Mouse (Mus musculus) G1E-ER4 (cell line): ENCODE measurements around the gene Tbck. TPM values are rescaled to one million over a fixed set of nuclear protein-coding genes. Genes with fewer than 3 reads are reported as not detected.

ENCODE experiments used
- GATA1 ChIP-seq: IDR thresholded peaks from one replicate; pipeline ENCODE4 v1.8.0; 2012; ENCODE audit warnings: low read length, inconsistent platforms
- polyA plus RNA-seq: library from polyadenylated mRNA; stranded (reverse); fragments of >175 nt; gene quantifications from 2 replicates; pipeline ENCODE4 v1.2.3, GENCODE M21; 2012

The Tbck gene
- polyA plus RNA-seq, 1 experiment: 2.6 TPM

DNA sequence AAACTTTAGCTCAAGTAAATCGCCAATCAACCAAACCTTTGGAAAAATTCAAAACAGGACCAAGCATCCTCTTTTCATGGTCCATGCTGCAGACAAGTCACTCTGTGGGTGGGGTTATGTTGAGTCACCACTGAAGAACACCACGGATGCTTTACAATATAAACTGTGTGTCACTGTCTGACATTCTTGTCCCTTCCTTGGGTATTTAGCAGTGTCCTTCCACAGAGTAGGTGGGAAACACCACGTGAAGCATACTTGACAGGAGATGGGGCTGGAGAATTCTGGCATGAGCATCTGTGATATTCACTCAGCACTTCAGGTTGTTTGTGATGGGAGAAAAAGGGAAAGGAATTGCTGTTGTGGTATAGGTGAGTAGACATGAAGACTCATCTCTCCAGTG is 183.0 kb downstream of the Tbck start:
- TF ChIP-seq GATA1: no peak

DNA sequence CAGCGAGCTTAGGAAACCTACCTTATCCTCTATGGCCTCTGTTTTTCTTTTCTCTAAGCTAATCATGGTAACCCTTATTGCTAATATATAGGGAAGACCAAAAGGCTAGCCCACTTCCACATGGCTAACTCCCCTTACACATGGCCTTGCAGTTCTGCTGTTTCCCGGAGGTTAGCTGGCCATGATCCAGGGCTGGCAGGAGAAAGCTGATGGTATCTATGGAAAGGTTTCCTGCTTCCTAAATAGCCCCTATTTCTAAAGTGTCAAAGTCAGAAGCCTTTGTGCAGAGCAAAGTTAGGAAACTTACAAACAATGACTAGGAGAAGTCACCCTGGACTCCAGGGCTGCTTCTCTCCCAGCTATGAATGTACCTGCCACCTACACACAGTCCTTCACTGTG is 184.9 kb downstream of the Tbck start:
- TF ChIP-seq GATA1: no peak

DNA sequence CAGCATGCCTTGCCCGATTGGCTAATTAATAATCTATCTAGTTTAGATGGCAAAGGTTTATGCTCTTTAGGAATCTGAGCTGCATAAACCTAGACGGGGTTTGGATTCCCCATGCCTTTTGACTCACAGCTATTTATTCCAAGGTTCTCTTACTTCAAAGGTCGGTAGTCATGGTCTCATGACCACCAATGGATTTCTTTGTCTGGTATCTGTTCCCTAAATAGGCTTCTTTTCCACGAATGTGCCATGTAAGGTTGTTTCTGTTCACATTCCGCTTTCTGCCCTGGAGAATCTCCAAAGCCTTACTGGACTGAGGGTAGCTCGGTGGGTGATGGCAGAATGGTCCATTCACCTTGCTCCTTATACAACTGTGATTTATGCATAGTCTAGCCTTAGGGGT is 186.1 kb downstream of the Tbck start:
- TF ChIP-seq GATA1: no peak

DNA sequence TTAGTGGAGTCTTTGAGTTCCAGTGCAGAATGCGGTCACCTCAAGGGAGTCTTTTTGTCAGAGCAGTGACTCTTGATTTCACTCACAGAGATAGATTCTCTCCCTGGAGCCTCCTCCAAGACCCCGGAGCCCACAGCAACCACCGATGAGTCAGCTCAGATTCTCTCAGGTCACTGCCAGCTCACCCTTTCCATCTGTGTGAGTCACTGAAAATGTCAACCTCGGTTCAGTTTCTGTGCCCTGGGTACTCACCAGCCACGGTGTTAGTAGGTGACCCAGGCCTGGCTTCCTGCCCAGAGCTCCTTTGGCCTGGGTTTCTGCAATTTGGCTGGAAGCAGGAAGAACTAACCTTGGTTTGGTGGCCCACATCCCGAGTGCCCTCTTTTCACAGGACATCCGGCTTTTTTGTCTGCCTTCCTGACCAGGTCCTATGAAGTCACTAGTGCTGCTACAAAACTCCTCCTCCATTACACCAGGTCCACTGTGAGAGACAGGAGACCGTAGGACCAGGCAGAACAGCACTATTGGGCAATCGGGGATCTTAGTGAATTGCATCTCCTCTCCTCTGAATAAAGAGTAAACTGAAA is 187.5 kb downstream of the Tbck start:
- TF ChIP-seq GATA1: no peak

DNA sequence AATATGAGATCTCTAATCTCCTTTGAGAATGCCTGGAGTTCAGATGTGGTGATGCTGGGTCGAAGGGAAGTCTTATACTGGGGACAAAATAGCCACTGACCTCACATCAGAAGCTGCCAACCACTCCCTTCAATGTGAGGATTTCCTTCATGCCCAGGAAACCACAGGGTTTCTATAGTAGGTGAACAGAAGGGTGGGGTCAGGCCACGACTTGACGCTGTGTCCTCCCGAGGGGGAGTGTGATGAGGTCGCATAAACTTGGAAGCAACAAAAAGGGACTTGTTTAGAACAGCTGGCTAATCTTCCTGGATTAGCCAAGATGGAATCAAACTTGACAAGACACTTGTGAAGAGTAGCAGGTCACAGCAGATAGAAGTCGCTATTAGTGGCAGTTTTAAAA is 189.3 kb downstream of the Tbck start:
- no peak for TF ChIP-seq GATA1

DNA sequence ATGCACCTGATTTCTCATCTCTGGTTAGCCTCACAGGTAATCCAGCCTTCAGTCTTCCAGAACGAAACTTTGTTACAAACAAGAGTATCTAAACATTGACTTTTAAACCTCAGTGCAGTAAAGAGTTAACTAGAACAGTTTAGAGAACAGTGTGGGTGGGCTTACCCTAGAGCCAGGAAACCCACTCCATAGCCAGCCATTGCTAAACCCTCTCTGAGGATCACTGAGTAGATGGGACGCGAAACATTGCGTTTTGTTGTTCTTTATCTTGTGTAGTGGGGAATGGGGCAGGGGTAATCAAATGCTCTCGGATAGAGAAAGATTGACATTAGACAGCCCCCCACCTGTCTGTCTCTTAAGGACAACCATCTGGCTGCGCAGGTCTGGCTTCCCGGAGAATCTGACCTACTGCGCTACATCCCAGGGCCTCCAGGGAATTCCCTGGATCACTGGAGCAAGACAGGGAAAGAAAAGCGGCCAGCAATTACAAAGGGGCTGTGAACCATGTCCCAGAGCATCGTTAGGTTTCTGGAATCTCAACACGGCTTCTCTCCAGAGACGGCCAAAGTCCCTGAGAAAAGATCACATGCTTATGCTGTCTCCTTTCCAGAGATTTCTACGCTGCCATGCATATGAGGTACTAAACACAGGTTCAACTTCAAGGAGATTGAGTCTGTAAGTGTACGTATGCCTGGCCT is 192.2 kb downstream of the Tbck start:
- TF ChIP-seq GATA1: no peak

DNA sequence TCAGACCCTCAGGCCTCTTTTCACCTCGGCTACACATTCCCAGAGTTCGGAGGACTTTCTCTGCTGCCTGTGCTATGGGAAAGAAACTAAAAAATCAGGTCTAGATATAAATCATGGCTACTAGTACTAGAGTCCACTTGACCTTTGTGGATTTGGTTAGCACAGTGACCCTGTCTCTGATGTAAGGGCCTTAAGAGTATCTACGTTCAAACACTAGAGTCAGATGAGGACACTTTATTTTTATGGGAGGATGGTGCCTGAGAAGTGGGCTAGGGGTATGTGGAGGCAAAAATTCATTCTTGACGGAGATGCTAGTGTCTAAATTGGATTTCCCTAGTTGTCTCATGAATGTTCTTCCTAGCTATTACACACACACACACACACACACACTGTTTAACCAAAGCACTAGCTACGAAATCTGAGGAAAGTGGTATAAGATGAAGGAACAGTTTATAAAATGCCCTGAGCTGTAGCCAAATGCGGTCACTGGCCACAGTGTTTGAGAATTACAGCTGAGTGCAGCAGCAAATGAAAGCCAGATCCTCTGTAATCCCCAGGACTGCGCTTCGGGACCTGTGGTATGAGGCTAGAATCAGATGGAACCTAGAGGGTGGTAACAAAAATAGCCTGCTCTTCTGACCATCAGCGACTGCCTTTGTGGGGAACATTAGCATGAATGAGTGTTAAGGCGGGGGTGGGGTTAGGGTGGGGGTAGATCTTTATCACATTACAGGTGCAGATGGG is 193.2 kb downstream of the Tbck start:
- TF ChIP-seq GATA1: no peak

DNA sequence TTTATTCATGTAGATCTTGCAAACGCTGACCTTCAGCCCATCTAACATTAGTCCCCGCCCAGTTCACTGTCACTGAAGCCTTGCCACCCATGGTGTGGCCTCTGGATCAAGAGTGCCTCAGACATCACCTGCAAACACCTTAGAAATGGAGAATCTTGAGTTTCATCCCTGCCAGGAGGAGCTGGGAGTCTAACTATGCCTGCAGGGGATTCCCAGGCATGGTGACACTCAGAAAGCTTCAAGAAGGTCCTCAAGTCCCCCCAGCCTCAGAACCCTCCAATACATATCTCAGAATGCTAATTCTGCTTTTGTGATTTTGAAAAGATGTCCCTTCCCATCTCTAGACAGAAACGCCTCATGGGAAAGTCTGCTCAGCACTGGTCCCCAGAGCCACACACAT is 196.4 kb downstream of the Tbck start:
- TF ChIP-seq GATA1: no peak

DNA sequence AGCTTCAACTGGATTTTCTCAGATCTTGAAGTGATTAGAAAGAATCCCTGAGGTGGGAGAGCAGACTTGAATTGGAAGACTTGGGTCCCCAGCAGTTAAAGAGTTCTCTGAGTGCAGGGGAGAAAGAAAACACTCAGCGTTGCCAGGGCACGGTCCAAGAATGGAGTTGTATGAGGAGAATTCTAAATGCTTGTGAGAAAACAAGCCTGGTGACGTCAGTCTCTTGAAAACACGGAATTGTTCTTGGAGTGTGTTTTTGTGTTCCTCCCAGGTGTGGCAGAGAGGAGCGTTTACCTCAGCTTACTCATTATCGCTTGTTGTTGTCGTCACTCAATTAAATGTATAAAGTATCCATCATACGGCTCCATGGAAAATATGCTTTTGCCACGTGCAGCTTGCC is 196.9 kb downstream of the Tbck start:
- no peak for TF ChIP-seq GATA1

DNA sequence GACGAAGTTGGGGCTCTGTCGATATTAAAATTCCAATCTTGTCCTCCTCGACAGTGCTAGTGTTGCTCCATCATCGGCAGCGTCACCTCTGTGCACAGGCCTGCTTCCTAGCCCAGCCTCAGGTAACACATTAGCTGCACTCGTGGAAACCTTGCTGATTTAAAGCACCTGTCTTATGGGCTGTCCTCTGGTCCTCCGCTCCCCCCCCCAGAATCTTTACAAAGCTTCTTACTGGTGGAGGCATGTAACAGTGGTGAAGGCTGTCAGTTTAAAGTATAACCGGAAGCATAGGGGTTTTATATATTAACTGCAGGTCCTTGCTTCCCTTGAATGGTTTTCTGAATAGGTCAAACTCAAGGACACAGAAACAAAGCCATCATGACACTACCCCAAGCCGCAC is 199.3 kb downstream of the Tbck start:
- no peak for TF ChIP-seq GATA1

DNA sequence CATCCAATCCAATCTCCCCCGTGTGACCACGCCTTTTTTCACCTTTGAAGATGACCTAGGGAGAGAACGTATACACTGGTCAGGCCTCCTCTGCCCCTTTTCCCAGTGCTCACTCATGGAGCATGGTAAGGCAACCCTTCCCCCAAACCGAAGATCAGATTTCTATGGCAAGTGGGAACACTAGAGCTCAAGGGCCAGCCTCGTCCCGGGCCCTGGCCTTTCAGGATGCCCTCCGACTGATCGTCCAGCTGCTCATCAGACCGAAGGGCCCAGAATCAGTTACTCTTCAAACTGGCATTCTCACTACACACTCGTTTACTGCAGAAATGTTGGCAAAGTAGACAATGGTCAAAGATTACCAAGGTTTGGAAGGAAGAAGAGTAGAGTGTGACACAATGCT is 200.5 kb downstream of the Tbck start:
- TF ChIP-seq GATA1: no peak

DNA sequence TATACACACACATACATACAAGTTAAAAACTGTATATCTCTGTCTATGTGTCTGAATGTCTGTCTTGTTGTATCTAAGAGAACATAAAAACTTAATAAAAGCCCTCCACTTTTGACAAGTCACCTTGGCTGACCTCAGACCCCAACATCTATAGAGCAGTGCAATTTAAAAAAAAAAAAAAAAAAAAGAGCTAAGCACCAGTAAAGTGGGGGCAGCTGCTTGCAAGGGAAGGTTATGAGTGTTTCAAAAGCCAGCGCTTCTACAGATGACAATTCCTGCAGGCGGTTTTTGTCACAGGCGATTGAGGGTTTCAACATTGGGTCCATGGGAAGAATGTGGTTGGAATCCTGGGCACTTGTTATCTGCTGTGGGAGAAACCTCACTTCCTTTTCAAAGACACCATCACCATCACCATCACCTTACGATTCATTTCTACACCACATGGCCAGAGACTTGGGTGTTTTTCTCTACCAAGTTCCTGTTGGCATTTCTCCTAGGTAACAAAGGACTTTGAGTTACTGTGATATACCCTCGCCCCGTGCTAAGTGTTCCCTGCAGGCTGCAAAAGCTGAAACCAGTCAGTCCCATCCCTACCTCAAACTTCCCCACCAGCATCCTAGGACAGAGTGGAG is 202.6 kb downstream of the Tbck start:
- TF ChIP-seq GATA1: no peak

DNA sequence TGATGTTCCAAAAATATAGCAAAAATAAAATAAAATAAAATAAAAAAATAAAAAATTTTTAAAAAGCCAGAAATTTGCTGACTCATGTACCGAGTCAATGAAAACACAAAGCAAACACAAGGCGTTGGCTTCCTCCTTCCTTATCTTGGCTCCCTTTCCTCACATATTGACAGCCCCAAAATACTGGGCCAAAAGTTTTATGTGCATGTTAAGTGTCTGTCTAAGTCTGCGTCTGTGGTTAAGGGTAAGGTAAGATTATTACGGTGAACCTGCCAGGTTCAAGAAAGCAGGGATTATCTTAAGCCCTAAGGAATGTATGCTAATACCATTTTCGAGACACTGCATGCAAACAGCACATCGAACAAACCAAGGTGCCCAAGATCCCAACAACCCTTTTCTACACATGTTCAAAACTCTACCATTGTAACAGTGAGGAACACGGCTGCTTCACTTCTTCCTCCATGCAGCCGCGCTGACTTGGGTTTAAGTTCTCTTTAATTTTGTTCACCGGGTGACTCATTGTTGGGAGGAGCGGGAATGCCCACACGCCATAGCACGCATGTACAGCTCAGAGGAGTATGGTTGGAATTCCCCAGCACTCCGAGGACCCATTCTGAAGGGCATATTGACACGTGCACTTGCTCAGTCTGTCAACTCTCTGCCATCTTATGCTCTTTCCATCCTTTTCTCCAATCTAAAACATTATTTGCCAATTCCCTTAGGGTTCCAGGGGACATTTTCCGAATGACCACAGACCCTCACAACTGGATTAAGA is 203.3 kb downstream of the Tbck start:
- no peak for TF ChIP-seq GATA1

Other genes starting within 250 kb of the Tbck start
- not detected in 2 replicates for gene Gimd1, start 54.3 kb upstream of the Tbck start, polyA plus RNA-seq
- gene Aimp1, start 226 bp downstream of the Tbck start, polyA plus RNA-seq: 8.8 TPM in 2 replicates